Mouse (Mus musculus) brain, embryonic 14.5 days (tissue): Measurements from ENCODE around the gene Lrfn3.

Source experiments
- CTCF ChIP-seq: fragments of 200-500 bp; IDR thresholded peaks from 2 replicates; pipeline ENCODE4 v1.5.1; 2012; ENCODE audit warnings: inconsistent platforms, mild to moderate bottlenecking, moderate library complexity, borderline replicate concordance; ENCODE audit not compliant: insufficient read depth, insufficient read length; ENCODE audit errors: extremely low read depth
- POLR2A ChIP-seq: fragments of 200-500 bp; IDR thresholded peaks from 2 replicates; pipeline ENCODE4 v1.6.1; 2012; ENCODE audit warnings: mild to moderate bottlenecking, inconsistent platforms, borderline replicate concordance; ENCODE audit not compliant: poor library complexity, insufficient read depth, insufficient read length, severe bottlenecking; ENCODE audit errors: extremely low read depth

DNA sequence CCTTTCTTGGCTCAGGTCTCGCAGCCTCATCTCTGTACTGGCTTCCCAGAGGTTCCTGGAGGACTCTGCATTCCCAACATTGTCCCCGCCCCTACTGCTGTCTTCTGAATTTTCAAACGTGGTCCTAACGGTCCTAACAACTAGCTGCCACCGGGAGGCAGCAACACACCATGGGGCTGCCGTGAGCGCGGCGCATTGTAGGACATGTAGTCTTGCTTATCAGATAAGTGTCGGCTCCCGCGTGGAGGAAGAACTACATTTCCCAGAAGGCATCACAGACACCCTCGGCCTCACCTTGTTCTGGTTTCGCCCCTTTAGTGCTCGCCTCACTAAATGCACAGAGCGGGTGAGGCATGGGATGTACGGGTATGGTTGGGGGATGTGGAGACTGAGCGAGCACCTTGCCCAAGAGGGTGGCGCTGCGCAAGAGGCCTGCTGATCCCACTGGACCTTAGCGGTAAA is 11.0 kb upstream of the Lrfn3 start:
- TF ChIP-seq CTCF = peak; percentile 91
- peak; percentile 52; the same call in 1 of the 2 replicates for TF ChIP-seq POLR2A
